Mouse (Mus musculus): ENCODE results near the gene Draxin. TPM values are rescaled to one million over a fixed set of nuclear protein-coding genes. Genes with fewer than 3 reads are reported as not detected.

Gene Draxin
- polyA plus RNA-seq, 1 experiment from 2014 or later = 1.3 TPM

- no peaks in the 10 kb centered on the region for H3K27me3 ChIP-seq (ENCODE audit: low read depth, poor library complexity, severe bottlenecking)
- 80% methylated on average over 9 of the region's 9 CpGs for WGBS
- no peaks in the 10 kb centered on the region for H3K36me3 ChIP-seq
- no peak overlapping the region for H3K4me3 ChIP-seq
- H3K4me1 ChIP-seq = peaks cover 16% of the 10 kb centered on the region
- H3K9me3 ChIP-seq (replicated peaks) = no peaks in the 10 kb centered on the region
- H3K27ac ChIP-seq = no peak overlapping the region
- no peak for DNase-seq (ENCODE audit: low spot score)
These were observed 64.1 kb downstream of the Draxin start for GRCm38 (mm10) chr4:148066401-148066744.

- no peak for DNase-seq (ENCODE audit: low spot score)
- WGBS = 53% methylated on average over 6 of the region's 6 CpGs
- H3K27ac ChIP-seq = no peak overlapping the region
- H3K9me3 ChIP-seq (replicated peaks) = no peaks in the 10 kb centered on the region
- H3K4me3 ChIP-seq = no peak overlapping the region
- no peaks in the 10 kb centered on the region for H3K27me3 ChIP-seq (ENCODE audit: low read depth, poor library complexity, severe bottlenecking)
- H3K36me3 ChIP-seq = no peaks in the 10 kb centered on the region
- H3K4me1 ChIP-seq = peaks cover 16% of the 10 kb centered on the region
These were observed 64.6 kb downstream of the Draxin start for GRCm38 (mm10) chr4:148065702-148066400.

GRCm38 (mm10) chr4:148061086-148061480 lies 69.4 kb downstream of the Draxin start:
- 88% methylated on average over 9 of the region's 9 CpGs for WGBS
- Histone ChIP-seq H3K4me3 (no peak overlapping the region), H3K27ac (no peak overlapping the region), H3K4me1 (peaks cover 10% of the 10 kb centered on the region), H3K36me3 (peaks cover 32% of the 10 kb centered on the region), H3K27me3 (ENCODE audit: low read depth, poor library complexity, severe bottlenecking) (no peaks in the 10 kb centered on the region), H3K9me3 (replicated peaks) (no peaks in the 10 kb centered on the region)
- DNase-seq (ENCODE audit: low spot score) = no peak

GRCm38 (mm10) chr4:148060120-148061085 lies 70.1 kb downstream of the Draxin start:
- peaks cover 5% of the 10 kb centered on the region; the same call in 1 of the 2 replicates for H3K4me1 ChIP-seq
- H3K4me3 ChIP-seq = no peak overlapping the region
- no peaks in the 10 kb centered on the region for H3K9me3 ChIP-seq (replicated peaks)
- H3K27ac ChIP-seq = no peak overlapping the region
- WGBS = 55% methylated on average over 13 of the region's 13 CpGs
- H3K36me3 ChIP-seq = peaks cover 38% of the 10 kb centered on the region
- peak; percentile 56 for DNase-seq (ENCODE audit: low spot score)
- H3K27me3 ChIP-seq (ENCODE audit: low read depth, poor library complexity, severe bottlenecking) = no peaks in the 10 kb centered on the region

- H3K27me3 ChIP-seq (ENCODE audit: low read depth, poor library complexity, severe bottlenecking) = no peaks in the 10 kb centered on the region
- WGBS = 96% methylated on average over 6 of the region's 6 CpGs
- DNase-seq (ENCODE audit: low spot score) = no peak
- no peaks in the 10 kb centered on the region for H3K9me3 ChIP-seq (replicated peaks)
- no peak overlapping the region for H3K4me3 ChIP-seq
- no peak overlapping the region for H3K27ac ChIP-seq
- H3K36me3 ChIP-seq = peaks cover 52% of the 10 kb centered on the region
- H3K4me1 ChIP-seq = peaks cover 5% of the 10 kb centered on the region; the same call in 1 of the 2 replicates
These were observed 71.5 kb downstream of the Draxin start for GRCm38 (mm10) chr4:148058993-148059392.

GRCm38 (mm10) chr4:148058218-148058819 lies 72.2 kb downstream of the Draxin start:
- peaks cover 5% of the 10 kb centered on the region; the same call in 1 of the 2 replicates for H3K4me1 ChIP-seq
- DNase-seq (ENCODE audit: low spot score) = no peak
- no peak overlapping the region for H3K27ac ChIP-seq
- no peak overlapping the region for H3K4me3 ChIP-seq
- peaks cover 58% of the 10 kb centered on the region for H3K36me3 ChIP-seq
- 91% methylated on average over 9 of the region's 9 CpGs for WGBS
- H3K9me3 ChIP-seq (replicated peaks) = no peaks in the 10 kb centered on the region
- H3K27me3 ChIP-seq (ENCODE audit: low read depth, poor library complexity, severe bottlenecking) = no peaks in the 10 kb centered on the region

GRCm38 (mm10) chr4:148057661-148058209 lies 72.8 kb downstream of the Draxin start:
- DNase-seq (ENCODE audit: low spot score) = no peak
- no peaks in the 10 kb centered on the region for H3K27me3 ChIP-seq (ENCODE audit: low read depth, poor library complexity, severe bottlenecking)
- peaks cover 5% of the 10 kb centered on the region; the same call in 1 of the 2 replicates for H3K4me1 ChIP-seq
- H3K4me3 ChIP-seq = no peak overlapping the region
- WGBS = 60% methylated on average over 5 of the region's 5 CpGs
- no peaks in the 10 kb centered on the region for H3K9me3 ChIP-seq (replicated peaks)
- H3K27ac ChIP-seq = no peak overlapping the region
- H3K36me3 ChIP-seq = peaks cover 64% of the 10 kb centered on the region

- peaks cover 74% of the 10 kb centered on the region for H3K36me3 ChIP-seq
- 92% methylated on average over 4 of the region's 4 CpGs for WGBS
These were observed 73.7 kb downstream of the Draxin start for GRCm38 (mm10) chr4:148056801-148057200.

GRCm38 (mm10) chr4:148056246-148056645 lies 74.3 kb downstream of the Draxin start:
- peaks cover 79% of the 10 kb centered on the region for H3K36me3 ChIP-seq
- H3K27ac ChIP-seq = no peak overlapping the region; the same call in 1 of the 2 replicates

More at GRCm38 (mm10) chr4:148056801-148057200, 73.7 kb downstream of the Draxin start:
- no peak for DNase-seq (ENCODE audit: low spot score)
- peaks cover 10% of the 10 kb centered on the region for H3K4me1 ChIP-seq
- no peak overlapping the region for H3K4me3 ChIP-seq
- no peaks in the 10 kb centered on the region for H3K9me3 ChIP-seq (replicated peaks)
- H3K27ac ChIP-seq = no peak overlapping the region
- no peaks in the 10 kb centered on the region for H3K27me3 ChIP-seq (ENCODE audit: low read depth, poor library complexity, severe bottlenecking)

GRCm38 (mm10) chr4:148054961-148055695 lies 75.4 kb downstream of the Draxin start:
- 93% methylated on average over 21 of the region's 21 CpGs for WGBS
- Histone ChIP-seq H3K36me3 (peaks cover 90% of the 10 kb centered on the region), H3K9me3 (replicated peaks) (no peaks in the 10 kb centered on the region), H3K4me1 (peaks cover 5% of the 10 kb centered on the region; the same call in 1 of the 2 replicates), H3K27me3 (ENCODE audit: low read depth, poor library complexity, severe bottlenecking) (no peaks in the 10 kb centered on the region), H3K27ac (no peak overlapping the region), H3K4me3 (no peak overlapping the region)
- no peak for DNase-seq (ENCODE audit: low spot score)

More at GRCm38 (mm10) chr4:148056246-148056645, 74.3 kb downstream of the Draxin start:
- Histone ChIP-seq H3K27me3 (ENCODE audit: low read depth, poor library complexity, severe bottlenecking) (no peaks in the 10 kb centered on the region), H3K4me1 (peaks cover 10% of the 10 kb centered on the region), H3K9me3 (replicated peaks) (no peaks in the 10 kb centered on the region), H3K4me3 (no peak overlapping the region)
- WGBS = 88% methylated on average over 7 of the region's 7 CpGs
- no peak for DNase-seq (ENCODE audit: low spot score)

- DNase-seq (ENCODE audit: low spot score) = no peak
- peaks cover 5% of the 10 kb centered on the region; the same call in 1 of the 2 replicates for H3K4me1 ChIP-seq
- H3K27me3 ChIP-seq (ENCODE audit: low read depth, poor library complexity, severe bottlenecking) = no peaks in the 10 kb centered on the region
- H3K27ac ChIP-seq = no peak overlapping the region
- 94% methylated on average over 12 of the region's 12 CpGs for WGBS
- H3K9me3 ChIP-seq (replicated peaks) = no peaks in the 10 kb centered on the region
- no peak overlapping the region for H3K4me3 ChIP-seq
- H3K36me3 ChIP-seq = peaks cover 99% of the 10 kb centered on the region
These were observed 77.0 kb downstream of the Draxin start for GRCm38 (mm10) chr4:148053417-148053920.

GRCm38 (mm10) chr4:148052976-148053375 lies 77.5 kb downstream of the Draxin start:
- Histone ChIP-seq H3K4me3 (no peak overlapping the region), H3K4me1 (peaks cover 5% of the 10 kb centered on the region; the same call in 1 of the 2 replicates), H3K36me3 (peaks cover 99% of the 10 kb centered on the region), H3K9me3 (replicated peaks) (no peaks in the 10 kb centered on the region), H3K27ac (no peak overlapping the region), H3K27me3 (ENCODE audit: low read depth, poor library complexity, severe bottlenecking) (no peaks in the 10 kb centered on the region)
- no peak for DNase-seq (ENCODE audit: low spot score)
- WGBS = 85% methylated on average over 2 of the region's 2 CpGs

Data from limb, embryonic 10.5 days (tissue).